Mouse (Mus musculus) liver, postnatal 0 days (tissue): Measurements from ENCODE around the gene Lama2.

Source experiments
- CTCF ChIP-seq: sonication (generic); IDR thresholded peaks from 2 replicates; pipeline ENCODE4 v1.5.1; 2016; ENCODE audit warnings: antibody characterized with exemption, low read depth
- EP300 ChIP-seq: IDR thresholded peaks from 2 replicates; pipeline ENCODE4 v1.6.1; 2016; ENCODE audit warnings: antibody characterized with exemption, low read depth, mild to moderate bottlenecking

DNA sequence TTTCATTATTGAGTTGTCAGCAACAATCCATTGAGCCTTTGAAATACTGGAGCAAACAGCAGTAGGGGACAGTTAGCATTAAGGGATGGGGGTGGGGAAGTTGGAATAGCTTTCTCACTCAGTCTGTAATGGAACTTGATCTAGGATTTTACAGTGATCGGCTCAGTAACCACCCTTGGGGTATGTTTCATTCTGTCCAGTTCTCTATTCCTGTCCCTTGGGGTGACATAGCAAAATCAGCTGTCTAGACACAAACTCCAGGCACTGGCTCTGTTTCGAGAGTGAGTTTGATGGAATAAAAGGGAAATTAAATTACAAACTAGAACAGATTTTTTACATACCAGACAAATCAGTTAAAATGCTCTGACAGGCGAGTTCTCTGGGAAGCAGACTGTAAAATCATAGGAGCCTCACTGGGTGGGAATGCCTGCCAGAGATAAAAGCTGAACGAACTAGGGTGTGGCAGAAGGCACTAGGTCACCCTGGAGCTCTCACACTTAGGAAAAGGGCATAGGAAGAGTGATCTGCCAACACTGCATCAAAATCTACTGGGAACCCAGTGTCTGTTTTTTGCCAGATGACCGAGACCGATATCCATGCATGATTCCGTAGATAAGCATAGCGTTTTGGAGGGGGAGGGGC, 33.3 kb upstream of the Lama2 start:
- TF ChIP-seq CTCF, result no peak
- no peak for TF ChIP-seq EP300
